Mouse (Mus musculus): Measurements from ENCODE around the gene Cd209a. TPM values are rescaled to one million over a fixed set of nuclear protein-coding genes. Genes with fewer than 3 reads are reported as not detected.

Gene Cd209a
- polyA plus RNA-seq, 1 experiment from 2014 or later, result not detected

Small RNA genes within 50 kb of the gene (microRNA-seq; reads per million reads assigned to microRNA genes)
- not detected for gene Gm24934

Other genes starting within 250 kb of the Cd209a start
- 36.0 and 38.0 TPM in 2 replicates for gene Mcoln1, start 248.5 kb downstream of the Cd209a start, polyA plus RNA-seq (2014; fragmentation: Nextera tagmentation; extraction: Ambion mirVana)
- gene Pnpla6, start 233.6 kb downstream of the Cd209a start, polyA plus RNA-seq (2014; fragmentation: Nextera tagmentation; extraction: Ambion mirVana), result 11.1 and 15.8 TPM in 2 replicates
- gene C330021F23Rik, start 181.0 kb downstream of the Cd209a start, polyA plus RNA-seq (2014; fragmentation: Nextera tagmentation; extraction: Ambion mirVana), result 5.1 and 8.5 TPM in 2 replicates
- 1.6 and 2.9 TPM in 2 replicates for gene Camsap3, start 161.7 kb downstream of the Cd209a start, polyA plus RNA-seq (2014; fragmentation: Nextera tagmentation; extraction: Ambion mirVana)
- 29.0 and 30.9 TPM in 2 replicates for gene Xab2, start 127.7 kb downstream of the Cd209a start, polyA plus RNA-seq (2014; fragmentation: Nextera tagmentation; extraction: Ambion mirVana)
- gene Pet100, start 127.4 kb downstream of the Cd209a start, polyA plus RNA-seq (2014; fragmentation: Nextera tagmentation; extraction: Ambion mirVana), result 113 and 114 TPM in 2 replicates
- gene Pcp2, start 123.4 kb downstream of the Cd209a start, polyA plus RNA-seq (2014; fragmentation: Nextera tagmentation; extraction: Ambion mirVana), result not detected in 2 replicates
- gene Stxbp2, start 118.0 kb downstream of the Cd209a start, polyA plus RNA-seq (2014; fragmentation: Nextera tagmentation; extraction: Ambion mirVana), result 39.0 and 40.2 TPM in 2 replicates
- gene Retn, start 93.2 kb downstream of the Cd209a start, polyA plus RNA-seq (2014; fragmentation: Nextera tagmentation; extraction: Ambion mirVana), result not detected in 2 replicates
- gene Mcemp1, start 83.2 kb downstream of the Cd209a start, polyA plus RNA-seq (2014; fragmentation: Nextera tagmentation; extraction: Ambion mirVana), result 0.18 and 0.22 TPM in 2 replicates
- gene Fcor, start 76.6 kb downstream of the Cd209a start, polyA plus RNA-seq (2014; fragmentation: Nextera tagmentation; extraction: Ambion mirVana), result 8.1 and 10.0 TPM in 2 replicates
- 27.6 and 28.4 TPM in 2 replicates for gene Trappc5, start 72.7 kb downstream of the Cd209a start, polyA plus RNA-seq (2014; fragmentation: Nextera tagmentation; extraction: Ambion mirVana)
- gene Fcer2a, start 54.8 kb downstream of the Cd209a start, polyA plus RNA-seq (2014; fragmentation: Nextera tagmentation; extraction: Ambion mirVana), result not detected in 2 replicates
- 4.3 and 6.0 TPM in 2 replicates for gene Clec4g, start 28.3 kb downstream of the Cd209a start, polyA plus RNA-seq (2014; fragmentation: Nextera tagmentation; extraction: Ambion mirVana)
- not detected in 2 replicates for gene Cd209e, start 105.3 kb upstream of the Cd209a start, polyA plus RNA-seq (2014; fragmentation: Nextera tagmentation; extraction: Ambion mirVana)
- not detected in 2 replicates for gene Cd209d, start 129.6 kb upstream of the Cd209a start, polyA plus RNA-seq (2014; fragmentation: Nextera tagmentation; extraction: Ambion mirVana)
- gene Cd209b, start 177.9 kb upstream of the Cd209a start, polyA plus RNA-seq (2014; fragmentation: Nextera tagmentation; extraction: Ambion mirVana), result not detected in 2 replicates
- gene Cd209c, start 205.8 kb upstream of the Cd209a start, polyA plus RNA-seq (2014; fragmentation: Nextera tagmentation; extraction: Ambion mirVana), result 0.46 and 0.59 TPM in 2 replicates

Measured in heart, embryonic 14.5 days (tissue).